Mouse (Mus musculus) midbrain, embryonic 14.5 days (tissue): ENCODE data around the gene Pmepa1. TPM values are rescaled to one million over a fixed set of nuclear protein-coding genes. Genes with fewer than 3 reads are reported as not detected.

Source experiments
- ATAC-seq: fragments of 200-750 bp; cut with Nextera tagmentation; 2 replicates; pipeline ENCODE4 v1.8.0; 2017; ENCODE audit warnings: moderate number of reproducible peaks, moderate library complexity; ENCODE audit not compliant: low FRiP score, low TSS enrichment
- DNase-seq: peaks from one replicate; pipeline ENCODE4 v3.0.0-alpha.2; 2015
- H3K27ac ChIP-seq: fragments of 300-500 bp; sonication (generic); replicated peaks from 2 replicates; pipeline ENCODE4 v1.5.1; 2014; ENCODE audit warnings: mild to moderate bottlenecking, low read depth, low read length, moderate library complexity
- H3K27me3 ChIP-seq: fragments of 300-500 bp; sonication (generic); 2 replicates; pipeline ENCODE4 v1.6.1; 2014; ENCODE audit warnings: low read length, control low read depth, mixed read lengths; ENCODE audit not compliant: control insufficient read depth, insufficient read depth
- H3K36me3 ChIP-seq: fragments of 300-500 bp; sonication (generic); 2 replicates; pipeline ENCODE4 v1.6.1; 2014; ENCODE audit warnings: low read length, control low read depth; ENCODE audit not compliant: control insufficient read depth, insufficient read depth
- H3K4me1 ChIP-seq: fragments of 300-500 bp; sonication (generic); 2 replicates; pipeline ENCODE4 v1.6.1; 2014; ENCODE audit warnings: mild to moderate bottlenecking, antibody characterized with exemption, low read length, control low read depth; ENCODE audit not compliant: control insufficient read depth, insufficient read depth
- H3K4me2 ChIP-seq: fragments of 300-500 bp; sonication (generic); 2 replicates; pipeline ENCODE4 v1.6.1; 2014; ENCODE audit warnings: mild to moderate bottlenecking, low read length, moderate library complexity
- H3K4me3 ChIP-seq: fragments of 300-500 bp; sonication (generic); replicated peaks from 2 replicates; pipeline ENCODE4 v1.5.1; 2014; ENCODE audit warnings: low read depth, low read length
- H3K9ac ChIP-seq: fragments of 300-500 bp; sonication (generic); replicated peaks from 2 replicates; pipeline ENCODE4 v1.6.1; 2014; ENCODE audit warnings: mild to moderate bottlenecking, low read length, moderate library complexity
- H3K9me3 ChIP-seq: fragments of 300-500 bp; sonication (generic); 2 replicates; pipeline ENCODE4 v1.6.1; 2016; ENCODE audit warnings: low read length, control low read depth, mixed read lengths; ENCODE audit not compliant: control insufficient read depth
- WGBS: fragments of 180-500 bp; shearing (Covaris S2); extraction: QIAGEN DNeasy Blood & Tissue Kit; methylation state at CpG from one replicate; pipeline ENCODE4 v1.1.7; 2014; 5-methylcytosine and 5-hydroxymethylcytosine counted together
- polyA plus RNA-seq: library from polyadenylated mRNA; unstranded; fragments of >200 nt; fragmentation: Nextera tagmentation; extraction: Ambion mirVana; gene quantifications from 2 replicates; pipeline ENCODE4 v1.2.1, GENCODE M21; 2014

Pmepa1 gene
- polyA plus RNA-seq, 1 experiment from 2014 or later, result 5.7 TPM

DNA sequence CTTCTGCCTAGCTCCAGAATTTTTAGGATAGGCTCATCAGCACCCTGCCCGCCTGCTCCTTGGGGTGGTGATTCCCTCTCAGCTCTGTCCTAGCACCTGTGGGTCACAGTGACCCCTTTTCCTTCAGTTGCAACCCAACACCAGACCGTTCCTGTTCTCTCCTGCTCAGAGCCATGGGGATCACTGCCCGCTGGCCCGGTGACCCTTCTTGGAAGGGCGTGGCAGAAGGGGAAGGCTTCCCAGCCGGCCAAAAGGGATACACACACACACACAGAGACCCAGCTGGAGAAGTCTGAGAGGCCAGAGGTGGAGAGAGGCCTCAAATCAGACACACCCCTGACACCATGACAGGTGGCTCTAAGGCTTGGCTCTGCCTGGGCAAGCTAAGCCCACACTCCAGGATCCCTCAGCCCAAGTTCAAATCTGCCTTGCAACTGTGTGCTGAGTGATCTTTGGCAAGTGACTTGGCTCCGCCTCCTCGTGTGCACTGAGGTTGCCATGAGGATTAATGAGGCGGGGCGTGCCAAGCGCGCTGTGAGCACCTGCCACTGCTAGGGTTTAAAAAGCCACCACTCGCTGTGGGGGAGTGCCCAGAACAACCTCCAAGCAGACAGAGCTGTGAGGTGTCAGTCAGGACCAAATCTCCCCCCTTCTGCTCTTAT lies 11.7 kb downstream of the Pmepa1 start:
- H3K4me3 ChIP-seq, result no peak overlapping the region

DNA sequence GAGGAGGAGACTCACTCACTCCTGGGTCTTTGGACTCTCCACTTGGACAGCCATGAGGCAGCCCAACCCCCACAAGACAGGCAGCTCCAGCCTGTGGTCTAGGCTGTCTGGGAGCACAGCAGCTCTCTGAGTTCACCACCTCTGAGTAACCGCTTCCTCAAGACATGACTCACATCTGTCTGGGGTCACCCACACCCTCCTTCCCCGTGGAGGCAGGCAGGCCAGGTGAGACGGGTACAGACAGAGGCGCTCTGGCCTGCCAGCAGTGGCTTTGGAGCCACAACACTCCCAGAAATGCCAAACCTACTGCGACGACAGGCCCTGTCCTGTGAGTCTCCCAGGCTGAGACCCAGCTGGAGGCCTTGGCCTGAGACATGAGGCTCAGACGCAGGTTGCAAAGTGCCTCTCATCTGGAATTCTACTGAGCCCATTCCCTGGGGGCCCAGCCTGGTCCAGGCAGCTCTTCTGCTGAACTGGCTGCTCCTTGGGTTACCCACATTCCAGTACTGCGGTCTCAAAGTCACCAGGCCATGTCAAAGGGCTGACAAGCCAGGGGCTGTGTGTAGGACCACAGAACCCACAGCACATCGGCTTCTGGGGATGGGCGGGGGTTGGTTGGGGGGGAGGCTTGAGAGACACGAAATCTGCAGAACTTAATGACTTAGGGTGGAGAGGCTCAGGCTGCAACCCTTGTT lies 12.6 kb downstream of the Pmepa1 start:
- H3K9me3 ChIP-seq, result no peaks in the 10 kb centered on the region
- no peak overlapping the region for H3K4me3 ChIP-seq
- ATAC-seq, result no peak
- no peak for DNase-seq
- no peaks in the 10 kb centered on the region for H3K27me3 ChIP-seq
- no peaks in the 10 kb centered on the region for H3K36me3 ChIP-seq
- peaks cover 57% of the 10 kb centered on the region for H3K4me1 ChIP-seq
- no peak overlapping the region for H3K27ac ChIP-seq
- no peak overlapping the region for H3K9ac ChIP-seq
- H3K4me2 ChIP-seq, result no peak overlapping the region
- WGBS, result 72% methylated on average over 11 of the region's 11 CpGs

More for the DNA sequence above, 11.7 kb downstream of the Pmepa1 start:
- H3K4me1 ChIP-seq, result peaks cover 55% of the 10 kb centered on the region
- ATAC-seq (peak; percentile 19; the same call in 1 of the 2 replicates), DNase-seq (peak; percentile 76)
- H3K27ac ChIP-seq, result 0 out of 2 replicates have a peak overlapping the region, but pooled peaks have one; percentile 32
- H3K9me3 ChIP-seq, result no peaks in the 10 kb centered on the region
- H3K36me3 ChIP-seq, result no peaks in the 10 kb centered on the region
- no peak overlapping the region for H3K9ac ChIP-seq
- H3K4me2 ChIP-seq, result no peak overlapping the region
- WGBS, result 22% methylated on average over 13 of the region's 13 CpGs
- H3K27me3 ChIP-seq, result no peaks in the 10 kb centered on the region

DNA sequence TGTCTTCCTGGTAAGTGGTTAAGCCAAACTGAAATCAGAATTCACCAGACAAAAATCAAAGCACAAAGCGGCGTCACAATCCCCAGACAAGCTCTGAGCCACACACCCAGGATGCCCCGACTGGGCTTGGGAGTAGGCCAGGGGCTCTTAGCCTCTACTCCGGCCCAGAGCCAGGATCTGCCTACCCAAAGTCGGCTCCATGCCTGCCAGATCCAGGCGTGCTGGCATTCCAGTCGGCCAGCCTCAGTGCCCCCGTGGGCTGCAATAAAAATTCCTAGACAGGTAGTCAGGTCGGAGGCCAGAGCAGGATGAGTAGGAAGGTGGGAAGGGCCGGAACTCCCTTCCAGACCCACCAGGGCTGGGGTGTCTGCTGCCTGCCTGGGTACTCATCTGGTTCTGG lies 14.8 kb downstream of the Pmepa1 start:
- no peaks in the 10 kb centered on the region for H3K36me3 ChIP-seq
- 0 out of 2 replicates have a peak overlapping the region, but pooled peaks have one; percentile 22 for H3K27ac ChIP-seq
- WGBS, result 78% methylated on average over 10 of the region's 10 CpGs
- H3K4me3 ChIP-seq, result no peak overlapping the region
- no peak for DNase-seq
- no peaks in the 10 kb centered on the region for H3K9me3 ChIP-seq
- peaks cover 78% of the 10 kb centered on the region for H3K4me1 ChIP-seq
- no peaks in the 10 kb centered on the region for H3K27me3 ChIP-seq
- no peak overlapping the region for H3K9ac ChIP-seq
- no peak overlapping the region for H3K4me2 ChIP-seq
- ATAC-seq, result no peak

DNA sequence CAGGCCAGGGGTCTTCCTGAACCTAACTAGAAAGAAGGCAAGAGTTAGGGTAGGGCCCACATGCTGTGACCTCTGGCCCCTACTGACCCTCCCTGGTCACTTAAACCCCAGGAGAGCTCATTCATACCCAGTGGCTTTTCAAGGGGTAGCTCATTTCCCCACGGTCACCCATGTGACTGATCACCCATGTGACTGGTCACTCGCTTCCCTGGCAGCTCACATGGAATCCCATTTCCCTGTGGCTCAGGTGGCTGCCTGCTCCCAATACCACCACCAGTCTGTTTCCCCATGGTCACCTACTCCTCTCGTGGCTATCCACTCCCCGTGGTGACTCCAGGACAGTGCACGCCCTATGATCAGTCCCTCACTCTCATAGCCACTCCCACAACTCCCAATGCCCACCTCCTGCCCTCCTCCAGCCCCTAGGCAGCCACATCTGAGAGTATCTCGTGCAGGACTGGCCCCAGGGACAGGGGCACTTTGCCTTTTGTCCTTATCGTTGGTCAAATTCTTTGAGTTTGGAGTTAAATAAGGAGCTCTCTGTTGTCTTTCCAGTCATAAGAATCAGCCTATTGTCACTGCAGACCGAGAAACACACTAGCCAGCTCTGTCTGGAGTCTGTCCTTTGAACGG lies 17.8 kb downstream of the Pmepa1 start:
- peaks cover 83% of the 10 kb centered on the region for H3K4me1 ChIP-seq
- H3K9me3 ChIP-seq, result no peaks in the 10 kb centered on the region
- no peak overlapping the region for H3K9ac ChIP-seq
- DNase-seq (no peak), ATAC-seq (no peak)
- no peak overlapping the region for H3K4me3 ChIP-seq
- WGBS, result 24% methylated on average over 9 of the region's 9 CpGs
- H3K4me2 ChIP-seq, result no peak overlapping the region
- H3K27me3 ChIP-seq, result no peaks in the 10 kb centered on the region
- H3K36me3 ChIP-seq, result no peaks in the 10 kb centered on the region
- H3K27ac ChIP-seq, result peak overlapping the region; percentile 66; the same call in 1 of the 2 replicates

DNA sequence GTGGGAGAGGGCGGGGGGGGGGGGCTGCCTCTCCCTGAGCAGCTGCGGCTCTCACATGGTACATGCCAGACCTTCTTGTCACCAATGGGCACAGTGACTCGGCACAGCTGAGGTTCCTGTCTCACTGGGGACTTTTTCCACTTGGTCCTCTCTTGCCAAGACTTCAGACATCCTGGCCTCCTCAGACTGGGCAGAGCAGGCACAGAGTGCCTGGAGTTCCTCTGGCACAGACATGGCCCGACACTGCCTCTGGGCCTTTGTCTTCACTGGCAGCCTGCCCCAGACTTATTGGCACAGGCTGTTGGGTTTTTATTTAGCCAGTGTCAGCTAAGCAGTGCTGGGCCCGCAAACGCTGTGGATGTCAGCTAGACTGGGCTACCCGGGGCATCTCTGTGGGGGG lies 18.7 kb downstream of the Pmepa1 start:
- Histone ChIP-seq H3K36me3 (no peaks in the 10 kb centered on the region), H3K4me2 (no peak overlapping the region), H3K9ac (no peak overlapping the region), H3K9me3 (no peaks in the 10 kb centered on the region), H3K4me1 (peaks cover 91% of the 10 kb centered on the region), H3K27ac (peak overlapping the region; percentile 66), H3K27me3 (no peaks in the 10 kb centered on the region), H3K4me3 (no peak overlapping the region)
- 28% methylated on average over 7 of the region's 7 CpGs for WGBS
- peak; percentile 81 for DNase-seq
- ATAC-seq, result peak; percentile 65

DNA sequence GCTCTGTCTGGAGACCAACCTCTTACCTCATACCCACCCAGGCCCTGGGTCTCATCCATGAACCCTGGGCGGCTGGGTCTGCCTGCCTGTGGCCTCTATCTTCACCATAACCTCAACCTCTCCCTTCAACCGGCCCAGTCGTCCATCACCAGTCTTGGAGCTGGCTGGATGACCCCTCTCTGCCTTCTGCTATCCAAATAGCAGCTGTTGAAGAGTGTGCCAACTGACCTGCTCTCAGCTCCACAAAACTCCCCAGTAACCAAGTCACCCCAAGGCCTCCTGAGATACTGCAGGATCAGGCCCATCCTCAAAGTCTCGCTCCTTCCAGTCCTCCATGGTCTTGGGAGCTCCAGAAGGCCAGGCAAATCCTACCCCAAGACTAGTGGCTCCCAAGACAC lies 19.8 kb downstream of the Pmepa1 start:
- no peaks in the 10 kb centered on the region for H3K27me3 ChIP-seq
- H3K4me2 ChIP-seq, result no peak overlapping the region
- H3K27ac ChIP-seq, result 0 out of 2 replicates have a peak overlapping the region, but pooled peaks have one; percentile 66
- H3K4me3 ChIP-seq, result no peak overlapping the region
- ATAC-seq (no peak), DNase-seq (no peak)
- H3K4me1 ChIP-seq, result peaks cover 90% of the 10 kb centered on the region
- H3K36me3 ChIP-seq, result no peaks in the 10 kb centered on the region
- H3K9me3 ChIP-seq, result no peaks in the 10 kb centered on the region
- 91% methylated on average over 4 of the region's 4 CpGs for whole genome bisulfite sequencing
- H3K9ac ChIP-seq, result no peak overlapping the region

DNA sequence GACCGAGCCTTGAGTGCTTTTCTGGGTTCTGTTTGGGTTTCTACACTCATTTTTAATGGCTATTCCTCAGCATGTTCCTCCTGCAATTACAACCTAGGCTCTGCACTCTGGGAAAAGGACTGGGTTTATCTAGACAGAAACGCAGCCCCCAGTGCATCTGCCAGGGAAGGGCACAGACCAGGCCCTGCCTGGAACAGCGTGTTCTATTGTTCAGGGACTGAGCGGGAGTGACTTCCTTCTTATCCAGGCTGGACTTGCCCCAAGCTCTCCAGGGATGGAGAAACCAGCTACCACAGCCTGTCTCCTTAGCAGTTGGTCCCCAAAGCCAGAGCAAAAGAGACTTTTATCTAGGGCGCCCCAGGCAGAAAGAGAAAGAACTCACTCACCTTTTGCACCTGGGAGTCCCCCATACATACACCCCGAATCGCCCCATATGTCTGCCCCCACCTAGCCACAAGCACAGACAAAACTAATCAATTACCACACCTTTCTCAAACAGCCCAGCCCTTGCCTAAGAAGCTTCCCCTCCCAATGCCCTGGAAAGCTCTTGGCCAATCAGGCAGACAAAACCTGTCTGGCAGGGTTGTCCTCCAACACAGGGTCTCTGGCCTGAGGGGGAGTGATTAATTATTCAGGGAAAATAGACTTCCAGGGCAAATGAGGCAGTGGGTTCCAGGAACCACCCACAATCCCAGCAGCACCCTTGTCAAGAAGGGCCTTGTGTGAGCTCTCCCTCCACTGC lies 20.4 kb downstream of the Pmepa1 start:
- Histone ChIP-seq H3K4me2 (no peak overlapping the region), H3K9me3 (no peaks in the 10 kb centered on the region), H3K36me3 (no peaks in the 10 kb centered on the region), H3K4me1 (peaks cover 90% of the 10 kb centered on the region), H3K9ac (no peak overlapping the region), H3K27me3 (no peaks in the 10 kb centered on the region), H3K4me3 (no peak overlapping the region), H3K27ac (0 out of 2 replicates have a peak overlapping the region, but pooled peaks have one; percentile 41)
- ATAC-seq, result no peak
- 64% methylated on average over 7 of the region's 7 CpGs for WGBS
- DNase-seq, result no peak
